ENCODE assay signal across 9 mouse cellular contexts in the genomic region with DNA sequence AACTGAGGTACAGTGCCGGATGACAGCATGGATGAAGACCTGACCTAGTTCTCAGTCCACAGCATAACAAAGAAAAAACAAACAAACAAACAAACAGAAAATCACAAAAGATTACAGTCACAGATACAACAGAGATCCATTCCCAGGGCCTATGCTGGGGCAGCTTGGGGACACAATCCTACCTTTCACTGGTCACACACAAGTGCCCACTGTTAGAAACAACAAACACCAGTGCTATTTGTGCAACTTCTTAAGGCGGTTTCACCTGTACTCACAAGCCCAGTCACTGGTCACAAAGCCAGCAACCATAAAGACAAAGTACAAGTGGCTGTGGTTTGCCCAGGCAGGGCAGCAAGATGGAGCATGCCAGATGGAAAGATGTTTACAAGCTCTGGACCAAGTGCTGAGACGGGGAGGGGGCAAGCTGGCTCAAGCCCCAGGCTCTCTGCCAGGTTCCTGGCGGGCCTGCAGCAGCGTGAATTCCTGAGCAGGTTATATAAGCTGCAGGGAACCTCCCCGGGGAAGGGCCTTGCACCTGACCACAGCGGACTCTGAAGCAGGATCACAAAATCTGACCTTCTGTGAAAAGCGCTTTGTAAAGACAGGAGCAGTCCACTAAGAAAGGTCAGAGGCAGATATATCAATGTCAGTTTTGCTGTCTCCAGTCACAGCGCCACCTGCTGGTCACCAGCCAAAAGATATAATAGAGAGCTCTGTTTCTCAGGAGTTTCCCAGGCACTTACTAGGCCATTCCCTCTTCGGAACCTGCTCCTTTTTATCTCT.
DNase-seq lines count a peak whose midpoint lies in the region; ATAC-seq lines count a peak whose summit lies in the region.
"Had no signal": no experiment of that assay in that cellular context is flagged by ENCODE, and none has a peak within 500 bp of the region (broad histone marks: within the 10 kb centered on the region; RNA-seq: fewer than 3 reads in every experiment).

No protein-coding gene starts in this region.

- peak overlapping the region; percentile 11; the same call in 1 of the 2 replicates for H3K9ac ChIP-seq in lung, embryonic 16.5 days (ENCODE audit: low read length)
- H3K9ac ChIP-seq: liver, embryonic 15.5 days had no signal

- no peak overlapping the region for H3K4me3 ChIP-seq in lung, embryonic 16.5 days (ENCODE audit: low read length)
- H3K4me3 ChIP-seq: liver, embryonic 15.5 days had no signal

- no peaks in the 10 kb centered on the region for H3K27me3 ChIP-seq in lung, embryonic 16.5 days (ENCODE audit: control insufficient read depth, insufficient read depth, low read depth, low read length)
- H3K27me3 ChIP-seq: liver, embryonic 15.5 days had no signal

- no peaks in the 10 kb centered on the region for H3K9me3 ChIP-seq in lung, embryonic 16.5 days (ENCODE audit: control insufficient read depth, low read length)
- H3K9me3 ChIP-seq: liver, embryonic 15.5 days had no signal

- H3K27ac ChIP-seq in lung, embryonic 16.5 days (ENCODE audit: low read length), result peak overlapping the region; percentile 50
- H3K27ac ChIP-seq: liver, embryonic 15.5 days had no signal

- peaks cover 34% of the 10 kb centered on the region for H3K4me1 ChIP-seq in lung, embryonic 16.5 days (replicated peaks; ENCODE audit: control insufficient read depth, insufficient read depth, low read length)
- H3K4me1 ChIP-seq: liver, embryonic 15.5 days had no signal

- ATAC-seq in frontal cortex, adult (ENCODE audit: low TSS enrichment), result peak; percentile 90
- peak; percentile 41 for ATAC-seq in lung, embryonic 16.5 days (ENCODE audit: low read depth)

- H3K36me3 ChIP-seq in lung, embryonic 16.5 days (ENCODE audit: control insufficient read depth, insufficient read depth, low read length), result no peaks in the 10 kb centered on the region
- H3K36me3 ChIP-seq: liver, embryonic 15.5 days had no signal

- WGBS in lung, embryonic 16.5 days, result 28% methylated on average over 10 of the region's 10 CpGs

- H3K4me2 ChIP-seq in lung, embryonic 16.5 days (ENCODE audit: low read depth, low read length), result 0 out of 2 replicates have a peak overlapping the region, but pooled peaks have one; percentile 7
- H3K4me2 ChIP-seq: liver, embryonic 15.5 days had no signal

- peak; percentile 92 for DNase-seq in Muller cell, postnatal 12 days (ENCODE audit: inconsistent ontology term)
- DNase-seq in cerebellum, adult 9-10 months, result peak; percentile 86
- peak; percentile 86 for DNase-seq in heart, postnatal 4 days
- peak; percentile 66 to 84 for DNase-seq in layer of hippocampus, adult 8-10 months (ENCODE audit: low spot score in 2 of 2)
- peak; percentile 43 for DNase-seq in retina, adult 2 months (ENCODE audit: low read depth, low spot score)
- DNase-seq in thymus, postnatal 36 days, result peak; percentile 27 to 38

Comparison
In these comparisons a context has a peak if more than half of its experiments do, and no peak if none do; other contexts are left out.
1. DNase-seq: peak in every context shown above with its lines; median percentile 92 in Muller cell, postnatal 12 days; 86 in cerebellum, adult 9-10 months; 86 in heart, postnatal 4 days; 75 in layer of hippocampus, adult 8-10 months; 43 in retina, adult 2 months; 32 in thymus, postnatal 36 days.